ENCODE assay signal across 9 mouse cellular contexts in genomic region chr1:75545965-75546956, GRCm38 (mm10). TPM values are rescaled to one million over a fixed set of nuclear protein-coding genes. Genes with fewer than 3 reads are reported as not detected.
DNase-seq lines count a peak whose midpoint lies in the region; ATAC-seq and TF ChIP-seq lines count a peak whose summit lies in the region.
"Had no signal": no experiment of that assay in that cellular context is flagged by ENCODE, and none has a peak within 500 bp of the region (broad histone marks: within the 10 kb centered on the region; RNA-seq: fewer than 3 reads in every experiment).

Gene Slc4a3, plus strand, starts transcription at chr1:75546266.

- H3K9ac ChIP-seq in limb, embryonic 11.5 days (ENCODE audit: low read length), result peak within 1 kb of the TSS; percentile 64
- peak within 1 kb of the TSS; percentile 92 for H3K9ac ChIP-seq in midbrain, embryonic 14.5 days (replicated peaks; ENCODE audit: low read length)

- H3K27ac ChIP-seq in spleen, adult 2 months (ENCODE audit: insufficient read depth, low read length), result no peak within 1 kb of the TSS
- H3K27ac ChIP-seq in limb, embryonic 11.5 days (replicated peaks; ENCODE audit: low read depth, low read length), result peak within 1 kb of the TSS; percentile 70; the same call in 1 of the 2 replicates
- peak within 1 kb of the TSS; percentile 82 for H3K27ac ChIP-seq in midbrain, embryonic 14.5 days (replicated peaks; ENCODE audit: low read depth, low read length)
- peak within 1 kb of the TSS; percentile 62 for H3K27ac ChIP-seq in testis, adult 2 months (ENCODE audit: control insufficient read depth, insufficient read depth, low read depth, low read length)

- ATAC-seq in limb, embryonic 11.5 days (ENCODE audit: insufficient number of reproducible peaks, low FRiP score, low TSS enrichment, low read depth), result peak; percentile 71
- peak; percentile 87 for ATAC-seq in midbrain, embryonic 14.5 days (ENCODE audit: low FRiP score, low TSS enrichment)

- DNase-seq in spleen, adult 2 months (ENCODE audit: low read depth in 1 of 2, low spot score in 2 of 2), result no peak
- DNase-seq in spleen, adult 12 weeks (ENCODE audit: low spot score), result no peak
- peak; percentile 78 for DNase-seq in embryo, embryonic 9.5 days (ENCODE audit: extremely low spot score)
- DNase-seq in heart, adult 11 months, result peak; percentile 96
- DNase-seq in kidney, adult 11 months, result peak; percentile 54
- DNase-seq in limb, embryonic 11.5 days (ENCODE audit: low spot score), result peak; percentile 79
- peak; percentile 84 for DNase-seq in midbrain, embryonic 14.5 days

- H3K27me3 ChIP-seq in spleen, adult 2 months (ENCODE audit: control insufficient read depth, insufficient read depth, low read length), result peaks cover 16% of the 10 kb centered on the region
- H3K27me3 ChIP-seq in limb, embryonic 11.5 days (ENCODE audit: control insufficient read depth, insufficient read depth, low read length), result no peaks in the 10 kb centered on the region
- H3K27me3 ChIP-seq in midbrain, embryonic 14.5 days (ENCODE audit: control insufficient read depth, insufficient read depth, low read length), result no peaks in the 10 kb centered on the region
- H3K27me3 ChIP-seq in testis, adult 2 months (ENCODE audit: control insufficient read depth, insufficient read depth, low read length), result no peaks in the 10 kb centered on the region

- no peak for TF ChIP-seq POLR2A in spleen, adult 2 months (IDR thresholded peaks at IDR 0.05; ENCODE audit: low read depth, low read length)
- no peak for TF ChIP-seq POLR2A in testis, adult 2 months (IDR thresholded peaks at IDR 0.05; ENCODE audit: control insufficient read depth, low read depth, low read length)

- no peaks in the 10 kb centered on the region for H3K9me3 ChIP-seq in limb, embryonic 11.5 days (ENCODE audit: control insufficient read depth, low read length)
- no peaks in the 10 kb centered on the region for H3K9me3 ChIP-seq in midbrain, embryonic 14.5 days (ENCODE audit: control insufficient read depth, low read length)
- H3K9me3 ChIP-seq: G1E had no signal

- TF ChIP-seq CTCF in spleen, adult 2 months (IDR thresholded peaks at IDR 0.05; ENCODE audit: extremely low read depth, insufficient read depth, insufficient read length, insufficient replicate concordance), result no peak
- TF ChIP-seq CTCF in testis, adult 2 months (IDR thresholded peaks at IDR 0.05; ENCODE audit: control insufficient read depth, insufficient read depth, insufficient replicate concordance, low read depth, low read length), result no peak

- no peaks in the 10 kb centered on the region for H3K36me3 ChIP-seq in spleen, adult 2 months (ENCODE audit: control insufficient read depth, insufficient read depth, low read length)
- no peaks in the 10 kb centered on the region; the same call in 1 of the 2 replicates for H3K36me3 ChIP-seq in limb, embryonic 11.5 days (ENCODE audit: control insufficient read depth, insufficient read depth, low read length)
- H3K36me3 ChIP-seq in midbrain, embryonic 14.5 days (ENCODE audit: control insufficient read depth, insufficient read depth, low read length), result peaks cover 16% of the 10 kb centered on the region
- H3K36me3 ChIP-seq in testis, adult 2 months (ENCODE audit: control insufficient read depth, insufficient read depth, low read length), result no peaks in the 10 kb centered on the region
- H3K36me3 ChIP-seq: G1E had no signal

- WGBS in spleen, adult 2 months, result 4% methylated on average over 62 of the region's 64 CpGs
- 1% methylated on average over 49 of the region's 64 CpGs for WGBS in limb, embryonic 11.5 days
- WGBS in midbrain, embryonic 14.5 days, result under 1% methylated on average over 55 of the region's 64 CpGs

- H3K4me2 ChIP-seq in limb, embryonic 11.5 days (ENCODE audit: low read depth, severe bottlenecking), result peak within 1 kb of the TSS; percentile 68
- H3K4me2 ChIP-seq in midbrain, embryonic 14.5 days (ENCODE audit: low read length), result peak within 1 kb of the TSS; percentile 75

- H3K4me3 ChIP-seq in spleen, adult 2 months (ENCODE audit: extremely low read depth, insufficient read depth, insufficient read length), result peak within 1 kb of the TSS; percentile 50; the same call in 1 of the 2 replicates
- peak within 1 kb of the TSS; percentile 61 for H3K4me3 ChIP-seq in limb, embryonic 11.5 days (ENCODE audit: low read depth, low read length)
- H3K4me3 ChIP-seq in midbrain, embryonic 14.5 days (replicated peaks; ENCODE audit: low read depth, low read length), result peak within 1 kb of the TSS; percentile 77
- peak within 1 kb of the TSS; percentile 76 for H3K4me3 ChIP-seq in testis, adult 2 months (ENCODE audit: control insufficient read depth, low read depth, low read length)

- no peaks in the 10 kb centered on the region for H3K4me1 ChIP-seq in spleen, adult 2 months (ENCODE audit: control insufficient read depth, insufficient read depth, insufficient read length)
- H3K4me1 ChIP-seq in limb, embryonic 11.5 days (ENCODE audit: control insufficient read depth, insufficient read depth, low read length), result peaks cover 9% of the 10 kb centered on the region
- H3K4me1 ChIP-seq in midbrain, embryonic 14.5 days (ENCODE audit: control insufficient read depth, insufficient read depth, low read length), result peaks cover 17% of the 10 kb centered on the region
- H3K4me1 ChIP-seq in testis, adult 2 months (ENCODE audit: control insufficient read depth, insufficient read depth, low read length), result peaks cover 13% of the 10 kb centered on the region

RNA-seq across cellular contexts. Expression of gene Slc4a3, which starts in this region (rescaled TPM):
- polyA plus RNA-seq in spleen, adult 2 months (2012; rRNA removed), result 3.9 and 4.5 TPM in 2 replicates
- 9.3 and 12.3 TPM in 2 replicates for polyA plus RNA-seq in limb, embryonic 11.5 days (2014; fragmentation: Nextera tagmentation; extraction: Ambion mirVana)
- 31.5 and 41.0 TPM in 2 replicates for polyA plus RNA-seq in midbrain, embryonic 14.5 days (2014; fragmentation: Nextera tagmentation; extraction: Ambion mirVana)
- 19.2 and 20.6 TPM in 2 replicates for polyA plus RNA-seq in testis, adult 2 months (2012; rRNA removed)
- polyA plus RNA-seq: G1E had no signal

Comparison
In these comparisons a context has a peak if more than half of its experiments do, and no peak if none do; other contexts are left out.
1. DNase-seq: peak in embryo, embryonic 9.5 days (single experiment), heart, adult 11 months (single experiment), kidney, adult 11 months (single experiment), limb, embryonic 11.5 days (single experiment) and midbrain, embryonic 14.5 days (single experiment); none in spleen, adult 2 months (0 of 2) and spleen, adult 12 weeks (single experiment).
2. Peak in every context shown above with its lines, with median percentiles within 50 percentile points of each other: H3K4me3 ChIP-seq.